Mouse (Mus musculus) left cerebral cortex, adult 2 months (tissue): Measurements from ENCODE around the gene Icam4. TPM values are rescaled to one million over a fixed set of nuclear protein-coding genes. Genes with fewer than 3 reads are reported as not detected.

Experiments used
- DNase-seq, 2 experiments: peaks; one replicate each; pipeline ENCODE4 v3.0.0; 2021 to 2022; ENCODE audit warnings: low spot score in 2 of 2, mixed read lengths in 1 of 2; ENCODE audit errors: extremely low spot score in 1 of 2
- H3K27ac ChIP-seq: fragments of 200-600 bp; 2 replicates; pipeline ENCODE4 v1.8.1; 2022
- H3K4me3 ChIP-seq: fragments of 200-600 bp; 2 replicates; pipeline ENCODE4 v1.8.1; 2022
- CTCF ChIP-seq: fragments of 200-600 bp; IDR thresholded peaks from 2 replicates; pipeline ENCODE4 v1.8.1; 2022; ENCODE audit warnings: antibody characterized with exemption, mild to moderate bottlenecking, moderate library complexity
- intact Hi-C: fragments of 180-260 bp; cut with DNase I; formaldehyde crosslinking; loops from one replicate; pipeline ENCODE4 v1.15.1; 2025
- total RNA-seq, 2 experiments: library from RNA; stranded (reverse); gene quantifications; 2 replicates each; pipeline ENCODE4 v1.2.3; 2021

Gene Icam4
- total RNA-seq, 2 experiments from 2014 or later, result 1.5 to 1.6 TPM

GRCm38 (mm10) chr9:21028560-21029110, 538 bp upstream of the Icam4 start:
- TF ChIP-seq CTCF, result no peak
- Histone ChIP-seq H3K27ac (no peak overlapping the region), H3K4me3 (no peak overlapping the region)
- intact Hi-C loops, result loop anchor here (2.0 kb wide), 1 partner anchor 26 kb away; the partner anchor contains the start of gene Mrpl4
- DNase-seq, result no peak

- intact Hi-C loops, result loop anchor here (2.0 to 5.0 kb wide), 3 partner anchors 62 to 107 kb away; partner anchors contain the start of genes Gm38431 and Raver1
- Histone ChIP-seq H3K27ac (no peak overlapping the region), H3K4me3 (no peak overlapping the region)
- no peak for TF ChIP-seq CTCF
- DNase-seq, result no peak
Observed at GRCm38 (mm10) chr9:21030055-21030600, 955 bp downstream of the Icam4 start.

- DNase-seq, result peak; percentile 72 to 82
- H3K4me3 ChIP-seq, result peak overlapping the region; percentile 64
- TF ChIP-seq CTCF, result peak; percentile 61
- H3K27ac ChIP-seq, result peak overlapping the region; percentile 93
- intact Hi-C loops, result loop anchor here (1.0 to 5.0 kb wide), 4 partner anchors 41 to 106 kb away; partner anchors contain the start of genes Gm38431 and Raver1
Observed at GRCm38 (mm10) chr9:21030781-21031250, 1.6 kb downstream of the Icam4 start.

- DNase-seq, result peak; percentile 76 to 81
- no peak for TF ChIP-seq CTCF
- H3K4me3 ChIP-seq, result peak overlapping the region; percentile 64
- peak overlapping the region; percentile 93 for H3K27ac ChIP-seq
- intact Hi-C loops, result loop anchor here (1.0 to 5.0 kb wide), 4 partner anchors 41 to 106 kb away; partner anchors contain the start of genes Gm38431 and Raver1
Observed at GRCm38 (mm10) chr9:21031251-21031895, 2.2 kb downstream of the Icam4 start.

GRCm38 (mm10) chr9:21031896-21032351, 2.8 kb downstream of the Icam4 start, which contains the start of gene Icam5:
TSS of gene Icam5 (plus strand) at chr9:21032073.
- intact Hi-C loops, result loop anchor here (1.0 to 5.0 kb wide), 5 partner anchors 31 to 105 kb away; partner anchors contain the start of genes Gm38431 and Raver1
- peak within 1 kb of the TSS; percentile 64 for H3K4me3 ChIP-seq
- peak within 1 kb of the TSS; percentile 93 for H3K27ac ChIP-seq
- no peak for TF ChIP-seq CTCF
- peak; percentile 86 to 87 for DNase-seq

- H3K27ac ChIP-seq, result peak overlapping the region; percentile 93
- DNase-seq, result no peak
- peak overlapping the region; percentile 64 for H3K4me3 ChIP-seq
- TF ChIP-seq CTCF, result no peak
- intact Hi-C loops, result loop anchor here (1.0 to 5.0 kb wide), 3 partner anchors 31 to 105 kb away; partner anchors contain the start of genes Gm38431 and Raver1
Observed at GRCm38 (mm10) chr9:21032491-21032890, 3.3 kb downstream of the Icam4 start.

- H3K4me3 ChIP-seq, result peak overlapping the region; percentile 64
- H3K27ac ChIP-seq, result peak overlapping the region; percentile 93
- DNase-seq, result peak; percentile 66 to 69
- intact Hi-C loops, result loop anchor here (5.0 kb wide), 2 partner anchors 59 to 104 kb away; partner anchors contain the start of genes Gm38431 and Raver1
- TF ChIP-seq CTCF, result no peak
Observed at GRCm38 (mm10) chr9:21033136-21033535, 4.0 kb downstream of the Icam4 start.

- intact Hi-C loops, result loop anchor here (5.0 kb wide), 2 partner anchors 58 to 103 kb away; partner anchors contain the start of genes Gm38431 and Raver1
- TF ChIP-seq CTCF, result no peak
- Histone ChIP-seq H3K27ac (peak overlapping the region; percentile 24; the same call in 1 of the 2 replicates), H3K4me3 (peak overlapping the region; percentile 24; the same call in 1 of the 2 replicates)
- peak in 1 of 2 experiments; percentile 14 for DNase-seq
Observed at GRCm38 (mm10) chr9:21034481-21035085, 5.4 kb downstream of the Icam4 start.

GRCm38 (mm10) chr9:21035586-21035985, 6.4 kb downstream of the Icam4 start:
- DNase-seq, result peak in 1 of 2 experiments; percentile 24
- Histone ChIP-seq H3K27ac (peak overlapping the region; percentile 50), H3K4me3 (peak overlapping the region; percentile 19; the same call in 1 of the 2 replicates)
- intact Hi-C loops, result no loop called here
- no peak for TF ChIP-seq CTCF

GRCm38 (mm10) chr9:21036161-21036560, 7.0 kb downstream of the Icam4 start:
- no peak for TF ChIP-seq CTCF
- Histone ChIP-seq H3K4me3 (0 out of 2 replicates have a peak overlapping the region, but pooled peaks have one; percentile 11), H3K27ac (peak overlapping the region; percentile 50)
- DNase-seq, result no peak
- intact Hi-C loops, result no loop called here

GRCm38 (mm10) chr9:21036666-21037065, 7.5 kb downstream of the Icam4 start:
- peak; percentile 24 to 28 for DNase-seq
- intact Hi-C loops, result no loop called here
- TF ChIP-seq CTCF, result no peak
- Histone ChIP-seq H3K4me3 (0 out of 2 replicates have a peak overlapping the region, but pooled peaks have one; percentile 6), H3K27ac (peak overlapping the region; percentile 69; the same call in 1 of the 2 replicates)
